Mouse (Mus musculus): Measurements from ENCODE around the gene Ezh1.
"Not testable (repeated sequence)": the region's sequence is repeated elsewhere in the genome, so short reads cannot be mapped to it uniquely, and the experiment has no call there.

Gene Ezh1

GRCm38 (mm10) chr11:101166357-101166756 lies 59.9 kb downstream of the Ezh1 start:
- no peak for DNase-seq

- DNase-seq: no peak
Measured at GRCm38 (mm10) chr11:101164677-101165580, 61.3 kb downstream of the Ezh1 start.

DNA sequence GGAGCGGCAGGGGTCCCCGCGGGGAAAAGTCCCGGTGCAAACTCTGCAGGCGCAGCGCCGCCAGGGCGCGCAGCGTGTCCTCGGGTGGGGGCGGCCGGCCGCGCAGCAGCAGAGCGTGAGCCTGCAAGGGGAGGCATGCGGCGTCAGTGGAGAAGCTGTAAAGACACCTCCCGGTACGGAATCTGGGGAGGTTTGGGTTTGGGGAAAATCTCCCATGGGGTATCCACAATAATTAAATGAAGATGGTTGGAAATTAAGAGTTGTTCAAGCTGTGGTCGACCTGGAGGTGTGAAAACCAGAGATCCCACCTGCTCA lies 62.0 kb downstream of the Ezh1 start:
- DNase-seq: peak; percentile 56

GRCm38 (mm10) chr11:101163476-101164350 lies 62.5 kb downstream of the Ezh1 start:
- DNase-seq: no peak

DNA sequence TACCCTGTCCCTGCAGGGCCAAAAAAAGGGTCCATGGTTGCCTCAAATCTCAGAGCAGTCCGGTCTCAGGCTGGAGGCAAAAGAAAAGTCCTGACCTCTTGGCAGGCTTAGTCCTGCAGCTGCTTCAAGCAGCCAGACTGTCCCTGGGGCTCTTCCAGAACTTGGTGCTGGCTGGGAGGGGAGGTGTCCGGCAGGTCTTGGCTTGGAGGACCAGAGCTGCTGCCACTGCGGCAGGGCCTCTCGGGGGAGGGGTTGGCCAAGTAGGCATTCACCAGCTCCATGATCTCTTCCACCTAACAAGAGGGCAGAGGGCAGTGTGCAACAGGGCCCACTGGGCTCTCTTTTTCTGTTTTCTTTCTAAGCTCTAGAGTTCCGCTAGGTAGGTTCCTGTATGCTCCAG lies 63.5 kb downstream of the Ezh1 start:
- no peak for DNase-seq

GRCm38 (mm10) chr11:101162301-101162700 lies 64.0 kb downstream of the Ezh1 start:
- DNase-seq: no peak

DNA sequence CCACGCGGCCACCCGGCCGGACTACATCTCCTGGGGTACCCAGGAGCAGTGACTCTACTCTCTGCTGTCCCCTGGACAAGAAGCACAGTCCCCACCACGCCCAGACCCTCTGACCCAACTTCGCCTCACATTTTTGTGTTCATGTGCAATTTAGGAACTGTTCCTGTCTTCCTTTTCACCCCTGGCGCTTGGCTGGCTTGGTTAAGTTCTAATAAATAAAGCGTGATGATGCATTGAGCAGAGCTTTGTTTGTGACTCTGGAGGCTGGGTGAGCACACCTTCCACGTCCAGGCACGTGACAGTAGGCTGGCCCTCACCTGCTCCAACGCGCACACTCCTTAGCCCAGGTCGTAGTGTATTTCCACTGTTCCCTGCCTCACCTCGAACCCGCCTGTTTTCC lies 64.7 kb downstream of the Ezh1 start:
- no peak for DNase-seq

GRCm38 (mm10) chr11:101160981-101161505 lies 65.2 kb downstream of the Ezh1 start:
- not testable (repeated sequence) for DNase-seq

- not testable (repeated sequence) for DNase-seq
Measured at GRCm38 (mm10) chr11:101160151-101160550, 66.1 kb downstream of the Ezh1 start.

DNA sequence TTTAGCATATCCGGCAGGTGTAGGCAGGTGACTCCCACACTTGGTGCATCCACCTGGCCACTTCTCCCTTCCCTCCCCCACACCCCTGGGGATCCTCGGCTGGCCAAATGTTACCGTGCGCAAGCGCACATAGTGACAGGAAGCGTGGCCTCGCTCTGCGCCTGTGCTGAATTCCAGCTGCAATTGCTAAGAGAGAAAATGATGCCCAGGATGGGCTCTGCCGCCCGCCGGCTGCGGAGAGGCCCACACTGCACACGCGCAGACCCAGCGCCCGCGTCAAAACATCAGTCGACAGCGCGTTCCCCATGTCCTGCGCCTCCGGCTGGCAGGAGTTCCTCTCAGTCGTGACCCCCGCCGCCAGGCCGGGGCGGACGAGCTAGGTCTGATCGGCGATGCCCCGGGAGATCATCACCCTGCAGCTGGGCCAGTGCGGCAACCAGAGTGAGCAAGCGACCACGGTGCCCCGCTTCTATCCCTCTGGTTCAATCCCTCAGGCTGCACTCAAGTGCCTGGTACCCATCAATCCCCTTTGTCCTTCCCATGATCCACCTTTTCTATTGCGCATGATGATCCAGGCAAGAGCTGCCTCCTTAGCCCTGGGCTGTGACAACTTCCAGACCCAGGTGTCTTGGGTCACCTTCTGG lies 70.4 kb downstream of the Ezh1 start, which contains the start of gene Tubg2:
Gene Tubg2 (plus strand): TSS at position 180 of the 644 bp plus-strand sequence.
- DNase-seq: peak; percentile 71

DNA sequence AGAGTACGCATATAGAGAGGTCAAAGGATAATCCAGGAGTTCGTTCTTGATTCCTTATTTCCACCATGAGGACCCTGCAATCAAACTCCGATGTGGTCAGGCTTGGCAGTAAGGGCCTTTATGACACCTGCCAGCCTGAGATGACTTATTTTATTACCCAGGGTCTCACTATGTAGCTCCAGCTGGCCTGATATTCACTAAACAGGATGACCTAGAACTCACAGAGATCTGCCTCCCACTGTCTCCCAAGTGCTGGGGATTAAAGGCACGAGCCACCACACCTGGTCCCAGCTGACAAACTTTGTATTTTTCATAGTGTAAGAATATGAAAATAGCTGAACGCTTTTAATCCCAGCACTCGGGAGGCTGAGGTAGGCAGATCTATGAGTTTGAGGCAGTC lies 71.1 kb downstream of the Ezh1 start:
- no peak for DNase-seq

DNA sequence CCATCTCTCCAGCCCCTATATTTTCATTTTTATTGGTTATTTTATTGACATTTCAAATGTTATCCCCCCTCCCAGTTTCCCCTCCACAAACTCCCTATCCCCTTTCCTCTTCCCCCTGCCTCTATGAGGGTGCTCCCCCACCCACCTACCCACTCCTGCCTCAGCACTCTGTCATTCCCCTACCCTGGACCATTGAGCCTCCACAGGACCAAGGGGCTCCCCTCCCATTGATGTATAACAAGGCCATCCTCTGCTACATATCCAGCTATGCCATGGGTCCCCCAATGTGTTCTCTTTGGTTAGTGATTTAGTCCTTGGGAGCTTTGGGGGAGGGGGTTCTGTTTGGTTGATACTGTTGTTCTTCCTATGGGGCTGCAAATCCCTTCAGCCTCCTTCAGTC lies 71.6 kb downstream of the Ezh1 start:
- DNase-seq: no peak

- DNase-seq: no peak
Measured at GRCm38 (mm10) chr11:101152825-101153224, 73.4 kb downstream of the Ezh1 start.

DNA sequence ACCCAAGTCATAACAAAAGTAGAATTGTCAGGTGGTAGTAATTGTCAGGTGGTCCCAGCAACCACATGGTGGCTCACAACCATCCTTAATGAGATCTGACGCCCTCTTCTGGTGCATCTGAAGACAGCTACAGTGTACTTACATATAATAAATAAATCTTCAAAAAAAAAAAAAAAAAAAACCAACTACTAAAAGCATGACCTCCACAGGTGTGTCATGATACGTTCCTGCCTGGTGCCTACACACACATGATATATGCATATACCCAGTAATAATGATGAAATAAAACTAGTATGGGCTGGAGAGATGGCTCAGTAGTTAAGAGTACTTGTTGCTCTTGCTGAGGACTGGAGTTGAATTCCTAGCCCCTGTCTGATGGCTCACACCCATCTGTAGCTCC lies 75.2 kb downstream of the Ezh1 start:
- no peak for DNase-seq

DNA sequence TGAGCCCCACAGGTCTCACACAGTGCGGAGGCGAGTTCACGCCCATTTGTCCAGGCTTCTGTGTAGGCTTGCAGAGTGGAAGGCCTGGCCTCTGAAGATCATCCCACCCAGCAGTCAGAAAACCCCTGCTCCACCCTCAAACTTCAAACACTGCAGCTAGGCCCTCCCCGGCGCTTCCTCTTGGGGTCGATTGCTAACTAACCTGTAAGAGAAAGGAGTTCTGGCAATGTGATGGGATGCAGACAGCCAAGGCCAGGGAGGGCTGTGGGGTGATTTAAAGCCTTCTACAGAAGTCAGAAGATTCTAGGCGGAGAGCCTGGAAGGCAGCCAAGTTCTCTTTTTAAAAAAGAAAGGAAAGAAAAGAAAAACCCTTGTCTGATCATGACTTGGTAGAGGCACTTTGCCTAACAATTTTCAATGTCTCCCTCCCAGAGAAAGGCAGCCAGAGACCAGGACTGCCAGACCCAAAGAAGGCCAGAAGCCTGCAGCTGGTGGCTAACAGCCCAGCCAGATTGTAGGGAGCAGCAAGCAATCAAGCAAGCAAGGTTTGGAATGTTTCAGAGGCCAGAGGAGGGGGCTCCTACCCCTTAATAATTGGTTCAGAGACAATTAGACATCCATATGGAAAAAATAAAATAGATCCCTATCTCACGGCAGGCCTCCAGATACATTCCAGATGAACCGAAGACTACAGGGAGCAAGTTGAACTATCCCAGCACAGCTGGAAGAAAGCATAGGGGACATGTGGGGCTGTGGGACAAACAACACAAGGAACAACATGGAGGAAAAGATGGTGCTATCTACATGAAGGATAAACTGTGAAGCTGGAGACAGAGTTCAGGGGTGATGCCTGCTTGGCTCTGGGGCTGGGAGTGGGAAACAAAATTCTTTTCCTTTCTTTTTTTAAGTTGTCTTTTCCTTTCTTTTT lies 76.8 kb downstream of the Ezh1 start:
- DNase-seq: no peak

- DNase-seq: no peak
Measured at GRCm38 (mm10) chr11:101148751-101149150, 77.5 kb downstream of the Ezh1 start.

GRCm38 (mm10) chr11:101146377-101146776 lies 79.9 kb downstream of the Ezh1 start:
- no peak for DNase-seq

GRCm38 (mm10) chr11:101143338-101144225 lies 82.7 kb downstream of the Ezh1 start:
- DNase-seq: peak; percentile 63

- no peak for DNase-seq
Measured at GRCm38 (mm10) chr11:101142215-101142967, 83.9 kb downstream of the Ezh1 start.

Measured in thymus, postnatal 14 days (tissue).